Mouse (Mus musculus): Measurements from ENCODE around the gene Cep63.

Gene Cep63

DNA sequence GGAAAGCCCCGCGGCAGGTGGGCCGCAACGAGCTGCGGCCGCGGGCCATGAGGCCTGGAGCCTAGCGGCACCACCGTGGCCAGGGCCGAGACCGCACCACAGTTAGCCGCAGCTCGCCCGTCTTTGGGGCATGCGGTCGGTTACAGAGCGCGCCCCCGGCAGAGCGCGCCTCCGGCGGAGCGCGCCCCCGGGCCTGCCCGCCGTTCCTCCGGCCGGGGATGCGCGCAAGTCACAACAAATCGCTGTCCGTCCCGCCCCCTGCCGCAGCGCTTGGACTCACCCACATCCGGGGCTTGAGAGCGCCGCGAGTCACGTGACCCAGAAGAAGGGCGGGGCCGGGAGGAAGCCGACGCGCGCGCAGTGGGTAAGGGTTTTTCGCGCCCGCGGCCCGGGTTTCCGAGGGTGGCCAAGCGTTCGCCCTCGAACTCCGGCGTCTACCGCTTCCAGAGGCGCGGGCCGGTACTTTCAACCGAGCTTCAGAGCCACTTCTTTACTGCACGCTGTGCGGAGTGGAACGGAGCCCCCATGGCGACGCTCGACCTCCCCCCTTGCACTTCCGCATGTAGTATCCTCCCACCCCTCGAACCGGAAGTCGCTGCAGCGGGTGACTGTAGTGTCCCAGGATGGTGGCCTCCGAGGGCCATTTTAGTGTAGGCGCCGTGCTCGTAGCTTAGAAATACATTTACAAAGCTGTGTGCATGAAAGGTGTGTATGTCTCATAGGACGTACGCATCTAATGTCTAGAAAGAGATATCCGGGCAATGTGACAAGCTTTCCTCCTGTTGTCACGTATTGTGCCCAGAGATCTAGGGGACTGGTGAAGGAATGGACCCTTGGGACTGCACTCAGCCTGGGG, at the start of gene Cep63, which contains the start of gene Anapc13:
Gene Cep63, minus strand, starts transcription at position 552 of the 856 bp plus-strand sequence.
Gene Anapc13, plus strand, starts transcription at position 314 of the 856 bp plus-strand sequence.
- peak; percentile 98 for DNase-seq

DNA sequence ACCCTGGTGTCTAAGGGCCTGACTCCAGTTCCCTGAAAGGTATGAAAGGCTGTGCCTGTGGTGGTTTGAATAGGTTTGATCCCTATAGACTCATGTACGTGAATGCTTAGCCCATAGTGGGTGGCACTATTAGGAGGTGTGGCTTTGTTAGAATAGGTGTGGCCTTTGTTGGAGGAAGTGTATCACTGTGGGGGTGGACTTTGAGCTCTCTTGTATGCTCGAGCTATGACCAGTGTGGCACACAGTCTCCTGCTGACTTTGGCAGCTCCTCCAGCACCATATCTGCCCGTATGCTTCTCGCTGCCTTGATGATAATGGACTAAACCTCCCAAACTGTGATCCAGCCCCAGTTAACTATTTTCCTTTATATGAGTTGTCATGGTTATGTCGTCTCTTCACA, 49.6 kb upstream of the Cep63 start:
- DNase-seq, result no peak

DNA sequence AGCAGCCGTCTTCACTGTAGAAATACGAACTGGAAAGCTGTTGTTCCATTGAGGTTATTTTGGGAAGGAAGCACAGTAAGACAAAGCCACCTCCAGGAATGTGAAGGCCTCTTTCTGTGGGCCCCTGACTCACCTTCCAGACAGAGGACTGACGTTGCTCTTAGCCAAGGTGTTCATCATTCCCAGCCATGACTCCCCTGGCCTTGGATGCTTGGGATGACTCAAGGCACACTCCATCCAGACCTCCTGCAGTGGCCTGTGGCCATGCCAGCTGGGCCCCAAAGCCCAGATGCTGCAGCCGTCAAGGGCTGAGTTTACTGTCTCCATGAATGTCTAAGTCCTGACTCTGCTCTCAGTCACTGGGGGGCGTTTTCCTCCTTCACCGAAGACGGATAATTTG, 47.0 kb upstream of the Cep63 start:
- DNase-seq, result no peak

DNA sequence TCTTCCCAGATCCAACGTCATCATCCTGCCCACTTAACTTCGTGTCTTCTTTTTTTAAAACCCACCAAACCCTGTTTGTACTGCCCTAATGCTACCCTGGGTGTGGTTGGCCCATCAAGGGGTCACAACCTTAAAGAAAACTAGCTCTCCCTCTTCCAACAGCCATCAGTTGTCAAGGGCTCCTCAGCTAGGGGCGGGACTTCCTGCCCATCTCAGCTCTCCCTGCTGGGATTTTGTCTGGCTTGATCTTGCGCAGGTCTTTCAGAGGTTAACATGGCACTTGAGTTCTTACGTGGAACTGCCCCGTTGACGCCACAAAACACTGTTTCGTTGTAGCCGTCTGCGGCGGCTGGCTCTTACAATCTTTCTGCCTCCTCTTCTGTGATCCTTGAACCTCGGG, 42.6 kb upstream of the Cep63 start:
- no peak for DNase-seq

DNA sequence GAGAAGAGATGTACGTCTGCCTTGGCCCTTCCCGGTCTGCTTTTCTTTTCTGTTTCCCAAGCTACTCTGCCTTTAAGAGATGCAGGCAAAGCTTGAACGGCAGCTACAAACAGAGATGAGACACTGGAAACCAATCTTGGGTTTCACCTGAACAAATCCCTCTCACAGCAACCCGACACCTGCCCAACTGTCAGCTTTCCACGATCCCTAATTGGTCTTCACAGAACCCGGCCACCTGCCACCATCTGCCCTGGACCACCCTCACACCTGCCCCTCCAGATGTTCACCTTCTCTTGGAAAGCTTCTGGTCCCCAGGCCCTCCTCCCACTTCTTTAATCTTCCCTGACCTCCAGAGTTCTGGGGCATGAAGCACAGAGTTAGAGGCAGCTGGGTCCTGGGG, 41.8 kb upstream of the Cep63 start:
- DNase-seq, result no peak

DNA sequence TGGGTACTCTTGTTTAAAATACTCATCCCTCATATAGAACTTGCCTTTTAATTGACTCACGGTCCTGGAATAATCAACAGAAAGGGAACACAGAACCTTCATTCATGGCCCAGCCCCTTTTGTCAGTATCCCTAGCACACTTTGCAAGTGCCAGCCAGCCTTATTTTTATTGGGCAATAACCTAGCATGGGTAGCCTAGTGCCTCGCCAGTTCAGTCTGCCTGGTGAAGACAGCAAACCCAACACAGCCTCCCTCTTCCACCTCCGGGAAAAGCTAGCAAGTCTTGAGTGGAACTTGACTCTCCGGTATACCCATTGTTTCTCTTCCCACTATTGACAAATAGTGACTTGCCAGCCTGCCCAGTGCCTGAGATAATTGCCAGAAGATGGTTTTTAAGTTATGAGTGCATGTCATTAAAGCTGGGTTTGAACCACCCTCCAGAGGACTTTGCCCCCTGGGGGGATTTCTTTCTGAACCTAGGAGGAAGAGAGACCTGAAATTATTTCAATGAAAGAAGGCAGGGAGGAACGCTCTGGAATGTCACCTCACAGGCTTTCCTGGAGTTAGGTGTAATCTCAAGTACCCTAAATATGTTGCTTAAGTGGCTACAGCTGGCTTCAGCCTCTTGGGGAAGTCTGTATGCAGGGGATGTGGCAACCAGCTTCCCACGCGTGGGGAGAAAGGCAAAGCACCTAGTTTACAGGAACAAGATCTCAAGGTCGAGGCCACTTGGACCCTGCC, 30.2 kb upstream of the Cep63 start:
- no peak for DNase-seq

DNA sequence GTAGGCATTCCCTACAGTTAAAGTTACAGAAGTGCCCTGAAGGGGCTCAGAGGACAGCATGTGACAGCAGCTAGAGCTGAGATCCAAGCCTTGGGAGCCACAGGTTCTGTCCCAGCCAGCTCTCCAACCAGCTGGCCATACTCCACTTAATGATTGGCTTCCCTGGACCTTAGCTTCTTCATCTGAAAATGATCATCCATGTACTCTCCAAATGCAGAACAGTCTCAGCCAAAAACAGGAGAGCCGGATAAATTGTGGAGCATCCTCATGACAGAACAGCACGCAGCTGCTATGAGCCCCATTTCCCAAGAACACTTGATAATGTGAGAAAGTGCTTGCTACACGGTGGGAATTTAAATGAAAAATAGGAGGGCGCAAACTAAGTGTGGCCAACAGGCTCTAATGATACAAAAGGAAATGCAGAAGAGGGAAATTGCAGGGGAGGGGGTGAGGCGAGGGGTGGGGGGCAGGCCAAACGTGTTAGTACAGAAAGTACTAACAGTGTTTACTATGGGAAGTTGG, 24.9 kb upstream of the Cep63 start:
- DNase-seq, result no peak

DNA sequence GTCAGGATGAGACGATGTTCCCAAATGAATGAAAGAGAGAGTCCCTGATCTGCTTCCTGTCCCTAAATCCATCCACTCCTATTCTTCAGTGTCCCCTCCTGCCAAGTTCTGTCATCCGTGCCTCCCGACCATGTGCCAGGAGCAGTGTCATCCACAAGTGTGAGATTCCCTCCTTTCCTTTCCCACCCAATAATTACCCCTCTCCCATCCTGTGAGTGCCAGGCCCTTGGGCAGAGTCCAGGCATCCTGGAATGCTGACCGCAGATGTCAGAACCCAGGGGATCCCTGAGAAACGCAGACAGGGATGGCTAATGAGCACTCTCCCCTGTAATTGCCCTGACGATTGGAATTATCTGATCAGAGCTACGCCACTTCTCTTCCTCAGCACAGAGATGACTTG, 24.3 kb upstream of the Cep63 start:
- DNase-seq, result no peak

DNA sequence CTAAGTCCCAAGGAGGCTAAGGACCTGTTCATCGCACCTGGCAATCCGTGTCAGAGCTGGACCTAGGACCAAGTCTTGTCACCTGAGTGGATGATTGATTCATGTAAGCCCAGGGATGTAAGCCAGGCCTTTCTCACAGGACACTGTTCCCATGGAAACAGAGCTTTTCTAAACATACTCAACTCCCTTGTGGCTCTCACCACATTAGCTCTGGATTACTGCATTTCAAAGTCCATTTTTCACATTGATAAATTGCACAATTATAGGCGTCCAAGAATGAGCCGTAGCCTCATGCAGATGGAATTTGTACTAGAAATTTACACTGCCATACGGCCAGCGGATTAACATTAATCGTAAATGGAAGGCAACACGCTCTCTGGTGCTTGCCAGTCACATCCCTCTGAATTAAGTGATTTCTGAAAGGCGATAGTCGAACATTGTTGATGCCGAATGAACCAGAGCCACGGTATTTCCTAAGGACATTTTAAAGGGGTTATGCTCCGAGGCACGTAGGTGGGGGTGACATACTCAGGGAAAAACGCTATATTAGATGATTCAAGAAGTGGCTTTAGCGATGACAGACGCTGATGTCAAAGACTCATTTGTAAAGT, 23.7 kb upstream of the Cep63 start:
- DNase-seq, result no peak

DNA sequence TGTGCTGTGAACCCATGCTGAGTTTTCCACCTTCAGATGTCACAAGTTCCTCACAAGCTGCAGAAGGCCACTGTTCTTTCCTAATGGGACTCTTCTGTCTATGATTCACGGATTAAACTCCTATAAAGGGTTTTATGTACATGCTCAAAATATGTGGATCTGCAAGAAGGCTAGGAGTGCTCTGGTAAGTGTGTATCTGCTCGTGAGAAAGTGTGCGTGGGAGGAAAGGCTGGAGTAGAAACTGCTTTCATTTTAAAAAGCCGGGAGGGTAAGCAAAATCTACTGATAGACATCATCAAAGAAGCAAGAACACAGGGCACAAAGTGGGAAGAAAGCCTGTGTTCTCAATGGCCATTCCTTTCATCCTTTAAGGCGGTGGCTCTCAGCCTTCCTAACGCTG, 20.7 kb upstream of the Cep63 start:
- no peak for DNase-seq

DNA sequence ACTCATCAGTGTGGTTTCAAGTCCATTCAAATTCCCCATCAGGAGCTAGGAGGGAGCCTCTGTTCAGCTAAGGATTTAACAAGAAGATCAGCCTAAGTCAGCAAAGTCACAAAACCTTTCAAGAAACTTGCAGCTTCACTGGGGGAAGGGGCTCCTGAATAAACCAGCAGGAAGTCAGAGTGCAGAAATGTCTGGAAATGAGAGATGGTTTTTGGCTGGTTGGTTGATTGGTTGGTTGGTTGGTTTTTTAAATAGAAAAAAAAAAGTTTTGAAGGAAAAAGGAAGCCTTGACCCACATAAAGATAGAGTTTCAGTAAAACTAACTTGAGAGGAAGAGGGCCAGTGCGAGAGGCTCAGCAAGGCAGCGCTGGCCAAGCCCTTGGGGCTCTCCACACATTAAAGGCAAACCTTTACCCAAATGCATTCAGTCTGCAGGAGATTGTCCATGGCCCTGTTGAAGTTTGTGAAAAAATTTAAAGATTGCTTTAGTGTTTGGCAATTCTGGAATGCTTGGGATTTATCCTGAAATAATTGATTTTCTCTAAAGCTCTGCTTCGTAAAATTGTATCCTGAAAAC, 18.9 kb upstream of the Cep63 start:
- DNase-seq, result no peak

DNA sequence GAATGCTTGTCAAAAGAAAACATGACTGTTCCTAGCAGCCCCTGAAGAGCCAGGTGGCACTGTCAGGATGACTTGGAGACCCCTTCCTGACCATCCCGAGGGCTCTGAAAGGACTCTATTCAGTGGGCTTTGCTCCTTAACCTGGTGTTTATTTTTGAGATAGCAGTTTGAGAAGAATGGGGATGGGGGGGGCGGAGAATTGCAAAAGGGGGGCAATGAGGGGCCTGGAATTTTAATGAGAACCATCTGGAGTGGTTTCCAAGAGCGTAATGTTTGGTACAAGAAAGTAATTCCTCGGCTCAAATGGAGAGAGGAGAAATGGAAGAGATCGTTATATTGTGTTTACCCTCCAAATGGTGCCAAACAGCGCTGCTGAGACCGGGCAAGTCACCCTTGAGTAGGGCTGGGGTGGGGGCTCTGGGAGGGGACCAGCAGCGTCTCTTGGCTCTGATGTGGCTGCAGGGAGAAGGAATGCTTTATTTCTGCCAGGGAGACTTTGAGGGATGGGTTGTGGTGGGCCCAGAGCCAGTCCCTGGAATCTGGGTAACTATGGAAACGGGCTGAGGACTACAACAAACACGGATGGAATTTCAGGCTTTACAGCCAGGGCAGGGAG, 17.3 kb upstream of the Cep63 start:
- DNase-seq, result no peak

DNA sequence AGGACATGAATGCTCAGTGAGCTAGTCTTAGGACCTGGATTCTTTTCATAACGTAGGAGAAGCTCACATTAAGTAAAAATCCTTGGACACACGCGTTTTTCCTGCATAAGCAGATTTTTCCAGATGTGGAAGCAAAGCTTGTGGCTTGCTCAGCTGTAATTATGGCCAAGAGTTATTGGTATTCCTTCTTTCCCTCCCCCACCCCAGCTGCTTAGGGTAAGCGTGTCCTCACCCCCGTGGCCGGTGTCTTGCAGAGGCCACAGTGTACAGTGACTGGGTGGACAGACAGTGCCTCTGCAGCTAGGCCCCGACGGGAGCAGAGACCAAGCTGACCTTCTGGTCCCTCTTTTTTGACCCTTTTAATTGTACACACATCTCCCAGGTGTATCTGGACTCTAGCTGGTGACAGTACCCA, 16.7 kb upstream of the Cep63 start:
- no peak for DNase-seq

DNA sequence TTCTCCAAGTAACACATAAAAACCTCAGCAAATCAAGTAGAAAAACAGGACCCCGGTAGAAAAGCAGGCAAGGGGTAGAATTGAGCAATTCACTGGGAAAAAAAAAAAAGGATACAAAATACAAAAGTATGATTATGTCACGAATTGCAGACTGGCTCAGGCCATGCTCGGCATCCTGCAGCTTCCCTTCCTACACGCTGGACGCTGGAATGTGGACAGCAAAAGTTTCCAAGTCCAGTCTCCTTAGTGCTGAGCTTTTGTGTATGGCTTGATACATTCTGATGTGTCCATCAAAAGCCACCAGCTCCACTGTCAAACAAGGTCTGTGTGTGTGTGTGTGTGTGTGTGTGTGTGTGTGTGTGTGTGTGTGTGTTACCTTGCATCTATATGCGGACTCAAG, 15.2 kb upstream of the Cep63 start:
- DNase-seq, result no peak

DNA sequence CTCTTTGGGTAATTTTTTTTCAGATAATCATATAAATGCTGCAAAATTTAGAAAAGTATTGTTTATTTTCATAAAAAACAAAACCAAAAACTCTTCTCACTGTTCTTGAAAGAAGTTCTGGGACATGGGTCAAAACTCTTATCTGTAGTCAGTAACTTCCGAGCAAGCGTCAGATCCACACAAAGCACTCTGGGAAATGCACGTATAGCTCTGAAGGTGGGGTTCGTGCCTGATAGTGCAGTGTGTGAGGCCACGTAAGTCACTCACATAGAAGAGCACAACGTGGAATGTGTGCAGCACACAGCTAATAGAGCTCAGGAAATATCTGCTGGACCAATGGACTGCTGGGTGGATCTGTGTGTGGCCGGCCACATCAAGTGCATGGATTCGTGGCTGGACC, 13.2 kb upstream of the Cep63 start:
- DNase-seq, result no peak

DNA sequence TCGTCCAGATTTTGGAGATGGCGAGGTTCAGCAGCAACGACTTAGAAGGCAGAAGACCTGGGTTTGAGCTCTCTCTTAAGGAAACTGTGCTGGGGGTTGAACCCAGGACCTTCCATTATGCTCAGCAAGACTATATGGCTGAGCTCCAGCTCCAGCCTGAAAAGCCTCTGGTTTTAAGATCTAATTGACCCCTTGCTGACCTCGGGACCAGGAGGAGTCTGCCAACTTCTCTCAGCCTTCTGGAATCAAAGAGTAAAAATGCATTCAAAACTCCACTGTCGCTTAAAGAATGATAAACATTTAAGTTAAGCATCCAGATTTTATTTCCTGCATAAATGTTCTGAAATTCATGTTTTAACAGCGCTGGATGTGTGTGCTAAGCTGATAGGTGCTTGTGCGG, 12.6 kb upstream of the Cep63 start:
- DNase-seq, result no peak

DNA sequence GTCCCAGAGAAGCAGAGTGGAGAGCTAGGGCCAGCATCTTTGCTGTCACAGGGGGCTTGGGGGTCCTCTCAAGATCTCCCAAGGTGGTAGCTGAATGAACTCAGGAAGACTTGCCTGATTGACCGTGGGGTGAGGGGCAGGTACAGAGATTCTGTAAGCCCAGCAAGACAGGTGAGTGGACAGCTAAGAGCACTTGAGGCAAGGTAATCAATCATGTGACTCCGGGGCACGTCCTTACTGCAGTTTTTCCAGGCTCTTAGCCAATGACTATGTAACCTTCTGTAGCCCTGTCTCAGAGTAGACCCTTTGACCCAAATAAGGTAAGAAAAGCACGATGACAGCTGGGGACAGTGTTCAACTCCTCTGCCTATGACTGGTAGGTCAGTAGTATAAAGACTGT, 10.8 kb upstream of the Cep63 start:
- DNase-seq, result no peak

DNA sequence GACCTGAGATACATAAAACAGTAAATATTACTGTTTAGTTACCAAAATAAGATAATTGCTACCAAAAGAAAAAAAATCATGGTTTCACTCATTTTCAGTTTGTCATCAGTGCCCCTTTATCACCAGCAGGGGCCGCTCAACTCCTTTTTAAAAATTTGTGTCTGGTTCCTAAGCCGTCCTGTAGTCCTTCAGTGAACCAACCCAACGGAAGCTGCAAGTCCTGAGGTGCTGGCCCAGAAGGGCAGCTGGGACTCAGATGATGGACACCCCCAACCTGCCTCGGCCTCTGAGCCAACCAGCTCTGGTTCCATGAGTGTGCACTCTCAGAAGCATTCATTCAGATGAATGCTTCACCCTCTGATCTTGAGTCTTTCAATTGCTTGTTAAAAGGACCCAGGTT, 10.2 kb upstream of the Cep63 start:
- peak; percentile 42 for DNase-seq

DNA sequence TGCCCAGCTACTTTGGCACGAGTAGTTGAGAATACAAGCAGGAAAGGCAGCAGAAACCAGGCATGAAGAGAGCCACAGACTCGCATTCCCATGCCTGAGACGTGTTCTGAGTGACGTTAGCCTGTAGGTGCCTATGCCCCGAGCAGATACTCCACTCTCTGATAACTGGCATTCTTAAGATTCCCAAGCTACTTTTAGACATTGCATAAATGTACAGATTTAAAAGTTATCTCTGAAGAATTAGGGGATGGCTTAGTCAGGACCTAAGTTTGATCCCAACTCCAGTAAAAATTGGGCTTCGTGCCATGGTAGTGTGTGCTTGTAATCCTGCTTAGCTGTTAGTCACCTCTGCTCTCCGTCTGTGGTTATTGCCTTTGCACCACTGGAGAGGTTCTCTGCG, 8.1 kb upstream of the Cep63 start:
- no peak for DNase-seq

DNA sequence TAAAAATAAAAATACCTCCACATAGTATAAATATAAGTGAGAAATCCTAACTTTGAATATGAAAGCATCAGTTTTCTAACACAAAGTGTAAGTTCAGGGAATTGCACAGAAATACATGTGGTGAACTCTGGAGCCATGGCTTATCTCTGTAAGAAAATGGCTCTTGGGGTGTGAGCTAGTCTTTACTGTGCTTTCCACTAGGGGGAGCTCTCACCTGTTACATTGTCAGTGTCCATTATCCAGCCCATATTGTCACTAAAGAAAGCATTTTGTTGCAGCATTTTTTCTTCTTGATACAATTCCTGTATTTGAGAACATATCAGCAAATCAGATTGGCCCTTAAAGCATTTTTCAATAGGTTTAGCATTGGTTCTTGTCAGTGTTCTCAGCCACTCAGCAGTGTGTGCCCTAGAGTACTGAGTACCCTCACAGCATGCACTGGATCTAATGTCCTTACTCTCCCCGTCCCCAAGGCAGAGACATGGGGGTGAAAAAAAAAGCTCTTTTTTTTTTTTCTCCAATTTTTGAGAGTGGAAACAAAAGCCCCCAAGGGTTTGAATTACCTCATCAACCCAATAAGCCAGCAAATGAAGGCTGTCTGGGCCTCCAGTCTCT, 6.7 kb upstream of the Cep63 start:
- peak; percentile 59 for DNase-seq

DNA sequence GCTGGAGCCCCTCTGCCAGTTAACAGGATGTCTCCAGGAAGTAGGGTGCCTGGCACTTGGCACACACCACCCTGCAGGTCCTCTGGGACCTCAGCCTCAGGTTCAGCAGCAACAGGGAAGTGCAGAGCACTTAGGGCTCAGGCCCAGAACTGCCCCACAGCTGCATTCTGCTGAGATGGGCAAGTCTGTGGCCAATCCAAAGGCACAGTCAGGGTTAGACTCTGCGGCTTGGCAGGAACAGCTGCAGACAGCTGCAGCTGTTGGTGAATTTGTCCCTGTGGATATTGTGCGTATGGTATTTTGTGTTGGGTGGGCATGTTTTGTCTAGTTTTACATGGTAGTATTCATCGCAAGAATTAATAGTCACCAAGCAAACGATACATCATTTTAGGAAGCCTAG, 5.8 kb upstream of the Cep63 start:
- peak; percentile 2 for DNase-seq

DNA sequence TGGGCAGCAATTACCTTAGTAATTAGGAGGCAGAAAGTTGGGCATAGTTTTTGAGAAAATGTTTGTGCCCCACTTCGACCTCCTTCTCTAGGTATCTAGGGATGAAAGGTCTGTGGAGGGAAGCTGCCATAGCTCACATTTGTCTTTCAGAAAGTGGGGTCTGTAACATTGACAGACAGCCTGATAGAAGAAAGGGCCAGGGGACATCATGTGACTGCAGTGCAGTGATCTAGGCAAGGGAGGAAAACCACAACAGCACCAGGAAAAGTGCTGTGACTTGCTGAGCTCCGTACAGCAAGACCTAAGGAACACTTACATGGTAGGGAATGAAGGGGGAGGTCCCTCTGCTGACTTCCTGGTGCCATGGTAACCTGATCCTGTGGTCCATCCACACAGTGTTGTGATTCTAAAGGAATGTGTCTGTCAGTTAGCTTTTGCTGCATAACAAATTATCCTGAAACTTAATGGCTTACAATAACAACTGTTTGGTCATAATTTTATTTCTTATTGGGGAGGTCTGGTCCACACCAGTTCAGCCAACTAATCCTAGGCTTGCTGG, 5.3 kb upstream of the Cep63 start:
- no peak for DNase-seq

All from thymus, postnatal 14 days (tissue).